Mouse (Mus musculus) stomach, postnatal 0 days (tissue): Measurements from ENCODE around the gene Nynrin. TPM values are rescaled to one million over a fixed set of nuclear protein-coding genes. Genes with fewer than 3 reads are reported as not detected.

Source experiments
- ATAC-seq: fragments of 200-750 bp; cut with Nextera tagmentation; 2 replicates; pipeline ENCODE4 v1.8.0; 2017; ENCODE audit not compliant: low FRiP score, low TSS enrichment
- DNase-seq: peaks from one replicate; pipeline ENCODE4 v3.0.0-alpha.2; 2016; ENCODE audit warnings: low spot score
- H3K27ac ChIP-seq: fragments of 300-500 bp; sonication (generic); replicated peaks from 2 replicates; pipeline ENCODE4 v1.5.1; 2014; ENCODE audit warnings: mild to moderate bottlenecking, control low read depth
- H3K27me3 ChIP-seq: fragments of 300-500 bp; sonication (generic); 2 replicates; pipeline ENCODE4 v1.6.1; 2014; ENCODE audit warnings: low read length; ENCODE audit not compliant: control insufficient read depth, insufficient read depth
- H3K36me3 ChIP-seq: fragments of 300-500 bp; sonication (generic); 2 replicates; pipeline ENCODE4 v1.6.1; 2014; ENCODE audit warnings: low read length, mixed read lengths; ENCODE audit not compliant: control insufficient read depth, insufficient read depth
- H3K4me1 ChIP-seq: fragments of 300-500 bp; sonication (generic); replicated peaks from 2 replicates; pipeline ENCODE4 v1.6.1; 2014; ENCODE audit warnings: antibody characterized with exemption; ENCODE audit not compliant: control insufficient read depth, insufficient read depth
- H3K4me2 ChIP-seq: fragments of 300-500 bp; sonication (generic); replicated peaks from 2 replicates; pipeline ENCODE4 v1.6.1; 2014; ENCODE audit warnings: low read depth, mild to moderate bottlenecking, control low read depth, moderate library complexity
- H3K4me3 ChIP-seq: fragments of 300-500 bp; sonication (generic); 2 replicates; pipeline ENCODE4 v1.5.1; 2014; ENCODE audit warnings: low read depth, low read length, control low read depth
- H3K9ac ChIP-seq: fragments of 300-500 bp; sonication (generic); 2 replicates; pipeline ENCODE4 v1.6.1; 2014; ENCODE audit warnings: mild to moderate bottlenecking, low read length, control low read depth, mixed read lengths
- H3K9me3 ChIP-seq: fragments of 300-500 bp; sonication (generic); 2 replicates; pipeline ENCODE4 v1.6.1; 2016; ENCODE audit warnings: low read length; ENCODE audit not compliant: control insufficient read depth
- CTCF ChIP-seq: IDR thresholded peaks from 2 replicates; pipeline ENCODE4 v1.5.1; 2016; ENCODE audit warnings: antibody characterized with exemption, low read depth, mild to moderate bottlenecking, moderate library complexity
- EP300 ChIP-seq: optimal IDR thresholded peaks from 2 replicates; pipeline ENCODE3; 2016; ENCODE audit warnings: antibody characterized with exemption
- WGBS: fragments of 180-500 bp; shearing (Covaris S2); extraction: QIAGEN DNeasy Blood & Tissue Kit; methylation state at CpG from one replicate; pipeline ENCODE4 v1.1.7; 2014; 5-methylcytosine and 5-hydroxymethylcytosine counted together
- polyA plus RNA-seq: library from polyadenylated mRNA; unstranded; fragments of >200 nt; fragmentation: Nextera tagmentation; extraction: Ambion mirVana; gene quantifications from 2 replicates; pipeline ENCODE4 v1.2.1, GENCODE M21; 2015

The Nynrin gene
- polyA plus RNA-seq, 1 experiment from 2014 or later, result 2.8 TPM

DNA sequence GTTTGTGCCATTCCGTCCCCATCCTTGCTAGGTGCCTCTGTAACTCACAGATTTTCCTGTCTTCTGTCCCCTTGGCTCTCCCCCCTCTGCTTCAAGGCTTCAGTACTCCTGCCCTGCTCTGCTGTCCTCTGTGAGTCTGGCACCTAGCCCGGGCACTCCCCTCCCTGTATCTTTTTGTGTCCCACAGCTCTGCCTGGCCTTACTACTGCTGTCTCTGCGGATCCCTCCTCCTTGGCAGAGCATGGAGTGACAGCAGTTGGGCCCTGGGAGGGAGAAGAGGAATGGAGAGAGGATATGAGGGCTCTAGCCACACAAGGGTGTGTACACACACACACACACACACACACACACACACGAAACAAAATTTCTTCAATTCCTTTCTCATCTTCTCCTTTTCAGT lies 30.4 kb downstream of the Nynrin start, which contains the start of gene Cbln3:
Gene Cbln3 (minus strand): TSS at position 227 of the 400 bp plus-strand sequence.
- H3K27ac ChIP-seq, result peak within 1 kb of the TSS; percentile 98
- H3K9me3 ChIP-seq, result no peaks in the 10 kb centered on the region
- no peaks in the 10 kb centered on the region for H3K27me3 ChIP-seq
- peak within 1 kb of the TSS; percentile 81 for H3K4me3 ChIP-seq
- TF ChIP-seq EP300 (no peak), CTCF (no peak)
- no peak for ATAC-seq
- H3K4me2 ChIP-seq, result peak within 1 kb of the TSS; percentile 80
- peaks cover 13% of the 10 kb centered on the region for H3K36me3 ChIP-seq
- peak; percentile 58 for DNase-seq
- 20% methylated on average over 4 of the region's 4 CpGs for WGBS
- H3K4me1 ChIP-seq, result peaks cover 2% of the 10 kb centered on the region; the same call in 1 of the 2 replicates
- peak within 1 kb of the TSS; percentile 93 for H3K9ac ChIP-seq

- Histone ChIP-seq H3K9me3 (no peaks in the 10 kb centered on the region), H3K9ac (peak within 1 kb of the TSS; percentile 93), H3K4me1 (peaks cover 2% of the 10 kb centered on the region; the same call in 1 of the 2 replicates), H3K27ac (peak within 1 kb of the TSS; percentile 98), H3K4me2 (peak within 1 kb of the TSS; percentile 80), H3K4me3 (peak within 1 kb of the TSS; percentile 81), H3K27me3 (no peaks in the 10 kb centered on the region), H3K36me3 (peaks cover 17% of the 10 kb centered on the region)
- ATAC-seq, result peak; percentile 88
- TF ChIP-seq CTCF (no peak), EP300 (no peak)
- WGBS, result under 1% methylated on average over 26 of the region's 30 CpGs
- DNase-seq, result peak; percentile 94
Observed at GRCm38 (mm10) chr14:55884713-55885113, 30.9 kb downstream of the Nynrin start, which contains the start of gene Khnyn. Khnyn (plus strand) TSS chr14:55884947.

DNA sequence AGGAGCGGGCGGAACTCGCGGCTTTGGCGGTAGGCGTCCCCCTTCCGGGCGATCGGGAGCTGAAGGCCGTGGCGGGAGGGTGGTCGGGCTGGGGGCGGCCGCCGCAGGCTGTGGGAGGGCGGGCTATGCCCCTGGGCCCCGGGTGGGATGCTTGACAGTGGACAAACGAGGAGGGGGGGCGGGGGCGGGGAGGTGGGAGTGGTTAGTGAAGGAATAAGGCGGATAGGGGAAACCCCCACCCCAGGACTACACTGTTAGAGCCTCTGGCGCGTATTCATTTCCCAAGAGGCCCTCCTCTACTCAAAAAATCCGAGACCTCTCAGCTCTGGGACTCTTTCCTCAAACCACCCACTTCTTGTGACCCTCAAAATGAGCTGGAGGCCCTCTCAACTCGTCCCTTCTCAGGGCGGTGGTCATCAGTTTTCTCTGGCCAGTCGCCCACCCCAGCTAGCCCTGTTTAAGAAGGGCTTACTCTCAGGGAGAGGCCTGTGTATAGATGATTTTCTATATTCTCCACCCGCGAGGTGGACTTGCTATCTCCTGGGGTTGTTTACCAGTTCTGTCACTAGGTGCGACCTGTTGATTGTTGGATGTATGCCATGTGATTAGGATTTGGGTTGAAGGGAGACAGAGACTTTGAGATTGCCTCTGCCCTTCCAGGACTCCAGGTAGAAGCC lies 31.4 kb downstream of the Nynrin start:
- under 1% methylated on average over 16 of the region's 30 CpGs for WGBS
- H3K4me3 ChIP-seq, result peak overlapping the region; percentile 81
- ATAC-seq (0 out of 2 replicates have a peak, but pooled peaks have one; percentile 32), DNase-seq (no peak)
- peaks cover 20% of the 10 kb centered on the region for H3K36me3 ChIP-seq
- no peaks in the 10 kb centered on the region for H3K27me3 ChIP-seq
- no peaks in the 10 kb centered on the region for H3K9me3 ChIP-seq
- H3K27ac ChIP-seq, result peak overlapping the region; percentile 98
- no peak for TF ChIP-seq CTCF
- no peak for TF ChIP-seq EP300
- H3K4me2 ChIP-seq, result peak overlapping the region; percentile 80
- peaks cover 2% of the 10 kb centered on the region; the same call in 1 of the 2 replicates for H3K4me1 ChIP-seq
- peak overlapping the region; percentile 93 for H3K9ac ChIP-seq

GRCm38 (mm10) chr14:55885791-55886271 lies 32.0 kb downstream of the Nynrin start:
- Histone ChIP-seq H3K36me3 (peaks cover 20% of the 10 kb centered on the region), H3K27ac (peak overlapping the region; percentile 98), H3K27me3 (no peaks in the 10 kb centered on the region), H3K4me2 (peak overlapping the region; percentile 80), H3K4me1 (peaks cover 2% of the 10 kb centered on the region; the same call in 1 of the 2 replicates), H3K9ac (peak overlapping the region; percentile 93), H3K4me3 (peak overlapping the region; percentile 81), H3K9me3 (no peaks in the 10 kb centered on the region)
- ATAC-seq (no peak), DNase-seq (peak; percentile 61)
- no peak for TF ChIP-seq CTCF
- TF ChIP-seq EP300, result no peak
- WGBS, result 2% methylated on average over 16 of the region's 16 CpGs

- H3K9ac ChIP-seq, result peak overlapping the region; percentile 45; the same call in 1 of the 2 replicates
- peak overlapping the region; percentile 98; the same call in 1 of the 2 replicates for H3K27ac ChIP-seq
- WGBS, result 79% methylated on average over 24 of the region's 24 CpGs
- no peaks in the 10 kb centered on the region for H3K9me3 ChIP-seq
- H3K4me1 ChIP-seq, result peaks cover 2% of the 10 kb centered on the region; the same call in 1 of the 2 replicates
- TF ChIP-seq EP300 (no peak), CTCF (no peak)
- peak overlapping the region; percentile 80 for H3K4me2 ChIP-seq
- DNase-seq (no peak), ATAC-seq (no peak)
- H3K27me3 ChIP-seq, result no peaks in the 10 kb centered on the region
- peaks cover 20% of the 10 kb centered on the region for H3K36me3 ChIP-seq
- no peak overlapping the region for H3K4me3 ChIP-seq
Observed at GRCm38 (mm10) chr14:55886571-55887382, 33.0 kb downstream of the Nynrin start.
